Mouse (Mus musculus) CD8-positive naive resting alpha-beta T cell, adult 57 days (primary cell): Measurements from ENCODE around the gene Galnt7. TPM values are rescaled to one million over a fixed set of nuclear protein-coding genes. Genes with fewer than 3 reads are reported as not detected.

Experiments
- total RNA-seq: library from RNA; stranded (reverse); gene quantifications from one replicate; pipeline ENCODE4 v1.2.4, GENCODE M21; 2023

Gene Galnt7
- total RNA-seq = 32.4 TPM

GRCm38 (mm10) chr8:57652456-57653055 is at the start of gene Galnt7:
TSS of gene Galnt7 (minus strand) at chr8:57653032.

GRCm38 (mm10) chr8:57511316-57512118 is 141.3 kb downstream of the Galnt7 start, which contains the start of gene Hmgb2:
TSS of gene Hmgb2 (plus strand) at chr8:57511907.

GRCm38 (mm10) chr8:57487441-57488155 is 165.2 kb downstream of the Galnt7 start, which contains the start of gene Sap30:
TSS of gene Sap30 (minus strand) at chr8:57487860.

Other genes with a start within 250 kb of the Galnt7 start
- not detected for gene Scrg1, start 197.1 kb downstream of the Galnt7 start, total RNA-seq
- gene Sap30, start 165.2 kb downstream of the Galnt7 start, total RNA-seq = 7.1 TPM
- 186 TPM for gene Hmgb2, start 141.1 kb downstream of the Galnt7 start, total RNA-seq